Mouse (Mus musculus): Measurements from ENCODE around the gene G3bp1. TPM values are rescaled to one million over a fixed set of nuclear protein-coding genes. Genes with fewer than 3 reads are reported as not detected.

The G3bp1 gene
- total and polyA plus RNA-seq, 2 experiments from 2014 or later: 50.4 to 72.0 TPM

GRCm38 (mm10) chr11:55450311-55450710, 19.2 kb upstream of the G3bp1 start:
- Histone ChIP-seq H3K4me2 (ENCODE audit: low read depth, low read length) (no peak overlapping the region), H3K4me3 (ENCODE audit: low read length) (no peak overlapping the region), H3K9me3 (ENCODE audit: low read length) (no peaks in the 10 kb centered on the region), H3K27ac (no peak overlapping the region; the same call in 1 of the 2 replicates), H3K4me1 (ENCODE audit: insufficient read depth, low read length) (no peaks in the 10 kb centered on the region), H3K36me3 (ENCODE audit: insufficient read depth, low read length) (0 out of 2 replicates have a peak, but pooled peaks cover 3% of the 10 kb centered on the region), H3K27me3 (ENCODE audit: insufficient read depth, low read length) (no peaks in the 10 kb centered on the region), H3K9ac (replicated peaks; ENCODE audit: low read length) (0 out of 2 replicates have a peak overlapping the region, but pooled peaks have one; percentile 17)
- ATAC-seq: no peak
- DNase-seq (ENCODE audit: low spot score): no peak
- 74% methylated on average over 4 of the region's 4 CpGs for WGBS
- TF ChIP-seq CTCF (IDR thresholded peaks at IDR 0.05; ENCODE audit: low read depth): no peak

DNA sequence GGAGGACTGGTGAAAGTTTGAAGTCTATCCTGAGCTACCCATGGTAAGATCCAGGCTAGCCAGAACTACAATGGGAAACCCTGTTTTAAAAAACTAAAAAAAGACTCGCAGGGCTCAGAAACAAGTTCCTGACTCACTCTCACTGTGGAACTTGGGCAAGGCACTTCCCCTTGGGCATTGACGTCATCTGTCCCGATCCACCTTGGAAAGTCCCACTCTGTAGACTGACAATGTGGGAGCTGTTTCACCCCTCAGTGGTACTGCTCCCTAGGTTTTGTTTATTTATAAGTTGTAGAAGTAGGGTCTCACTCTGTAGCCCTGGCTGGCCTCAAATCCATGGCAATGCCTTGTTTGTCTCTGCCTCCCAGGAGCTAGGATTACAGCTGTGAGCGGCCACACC, 15.8 kb upstream of the G3bp1 start:
- ATAC-seq: no peak
- DNase-seq (ENCODE audit: low spot score): no peak
- Histone ChIP-seq H3K27ac (no peak overlapping the region), H3K9me3 (ENCODE audit: low read length) (no peaks in the 10 kb centered on the region), H3K4me2 (ENCODE audit: low read depth, low read length) (no peak overlapping the region), H3K9ac (replicated peaks; ENCODE audit: low read length) (no peak overlapping the region), H3K36me3 (ENCODE audit: insufficient read depth, low read length) (0 out of 2 replicates have a peak, but pooled peaks cover 3% of the 10 kb centered on the region), H3K4me1 (ENCODE audit: insufficient read depth, low read length) (no peaks in the 10 kb centered on the region), H3K27me3 (ENCODE audit: insufficient read depth, low read length) (no peaks in the 10 kb centered on the region), H3K4me3 (ENCODE audit: low read length) (no peak overlapping the region)
- no peak for TF ChIP-seq CTCF (IDR thresholded peaks at IDR 0.05; ENCODE audit: low read depth)
- WGBS: 92% methylated on average over 4 of the region's 4 CpGs

DNA sequence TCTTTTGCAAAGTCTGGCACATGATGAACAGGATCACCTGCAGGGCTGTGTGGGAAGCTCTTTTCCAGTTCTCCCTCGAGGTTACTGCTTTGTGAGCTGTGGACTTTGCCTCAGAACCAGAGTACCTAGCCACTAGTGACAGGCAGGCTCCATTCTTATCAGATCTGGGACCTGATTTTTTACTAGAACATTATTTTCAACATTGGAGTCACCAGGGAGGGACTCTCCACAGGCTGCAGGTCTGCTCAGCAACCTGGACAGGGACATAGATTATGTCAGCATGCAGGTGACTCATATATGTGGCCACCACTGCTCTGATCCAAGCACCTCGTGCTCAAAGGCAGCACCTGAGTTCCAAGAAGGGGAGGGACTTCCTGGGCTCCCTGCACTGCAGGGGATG, 14.3 kb upstream of the G3bp1 start:
- Histone ChIP-seq H3K27ac (no peak overlapping the region), H3K27me3 (ENCODE audit: insufficient read depth, low read length) (no peaks in the 10 kb centered on the region), H3K9me3 (ENCODE audit: low read length) (no peaks in the 10 kb centered on the region), H3K9ac (replicated peaks; ENCODE audit: low read length) (no peak overlapping the region), H3K4me1 (ENCODE audit: insufficient read depth, low read length) (peaks cover 8% of the 10 kb centered on the region), H3K4me3 (ENCODE audit: low read length) (no peak overlapping the region), H3K4me2 (ENCODE audit: low read depth, low read length) (no peak overlapping the region), H3K36me3 (ENCODE audit: insufficient read depth, low read length) (0 out of 2 replicates have a peak, but pooled peaks cover 3% of the 10 kb centered on the region)
- DNase-seq (ENCODE audit: low spot score) (no peak), ATAC-seq (no peak)
- 75% methylated on average over 2 of the region's 2 CpGs for WGBS
- no peak for TF ChIP-seq CTCF (IDR thresholded peaks at IDR 0.05; ENCODE audit: low read depth)

- Histone ChIP-seq H3K27ac (no peak overlapping the region), H3K4me2 (ENCODE audit: low read depth, low read length) (no peak overlapping the region), H3K4me3 (ENCODE audit: low read length) (no peak overlapping the region), H3K36me3 (ENCODE audit: insufficient read depth, low read length) (no peaks in the 10 kb centered on the region), H3K27me3 (ENCODE audit: insufficient read depth, low read length) (no peaks in the 10 kb centered on the region), H3K4me1 (ENCODE audit: insufficient read depth, low read length) (peaks cover 14% of the 10 kb centered on the region), H3K9ac (replicated peaks; ENCODE audit: low read length) (no peak overlapping the region), H3K9me3 (ENCODE audit: low read length) (no peaks in the 10 kb centered on the region)
- no peak for TF ChIP-seq CTCF (IDR thresholded peaks at IDR 0.05; ENCODE audit: low read depth)
- 49% methylated on average over 4 of the region's 4 CpGs for WGBS
- no peak for ATAC-seq
- no peak for DNase-seq (ENCODE audit: low spot score)
These were observed 11.0 kb upstream of the G3bp1 start for GRCm38 (mm10) chr11:55458501-55458900.

- H3K27ac ChIP-seq: peak overlapping the region; percentile 37; the same call in 1 of the 2 replicates
- 44% methylated on average over 3 of the region's 3 CpGs for WGBS
- H3K4me1 ChIP-seq (ENCODE audit: insufficient read depth, low read length): peaks cover 14% of the 10 kb centered on the region
- H3K9ac ChIP-seq (replicated peaks; ENCODE audit: low read length): peak overlapping the region; percentile 63
- H3K27me3 ChIP-seq (ENCODE audit: insufficient read depth, low read length): no peaks in the 10 kb centered on the region
- no peak for TF ChIP-seq CTCF (IDR thresholded peaks at IDR 0.05; ENCODE audit: low read depth)
- peak overlapping the region; percentile 100 for H3K4me2 ChIP-seq (ENCODE audit: low read depth, low read length)
- no peaks in the 10 kb centered on the region for H3K9me3 ChIP-seq (ENCODE audit: low read length)
- H3K36me3 ChIP-seq (ENCODE audit: insufficient read depth, low read length): no peaks in the 10 kb centered on the region
- DNase-seq (ENCODE audit: low spot score): no peak
- no peak for ATAC-seq
- H3K4me3 ChIP-seq (ENCODE audit: low read length): peak overlapping the region; percentile 69
These were observed 9.5 kb upstream of the G3bp1 start for GRCm38 (mm10) chr11:55459850-55460558.

DNA sequence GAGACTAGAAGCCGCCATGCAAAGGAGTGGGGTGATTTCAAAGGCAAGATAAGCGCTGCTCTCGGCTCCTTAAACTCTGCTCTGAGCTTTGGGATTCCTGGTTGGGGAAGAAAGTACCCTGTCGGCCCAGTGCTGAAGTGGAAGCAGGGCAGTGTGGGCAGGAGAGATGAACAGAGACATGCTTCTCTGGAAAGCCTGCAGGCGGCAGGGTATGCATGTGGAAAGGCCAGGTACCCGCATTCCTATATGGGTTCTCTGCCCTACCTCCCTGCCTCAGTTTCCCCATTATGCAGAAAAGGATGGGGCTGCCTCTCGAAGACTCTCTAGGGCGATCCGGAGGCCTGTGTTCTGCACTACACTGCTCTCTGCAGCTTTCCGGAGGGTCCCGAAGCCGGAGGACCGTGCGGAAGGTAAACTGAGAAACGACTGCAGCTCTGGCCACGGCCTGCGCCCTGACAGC, 8.9 kb upstream of the G3bp1 start:
- H3K4me1 ChIP-seq (ENCODE audit: insufficient read depth, low read length): peaks cover 14% of the 10 kb centered on the region
- peak overlapping the region; percentile 100 for H3K4me2 ChIP-seq (ENCODE audit: low read depth, low read length)
- H3K27ac ChIP-seq: peak overlapping the region; percentile 37
- TF ChIP-seq CTCF (IDR thresholded peaks at IDR 0.05; ENCODE audit: low read depth): peak; percentile 41
- H3K9ac ChIP-seq (replicated peaks; ENCODE audit: low read length): peak overlapping the region; percentile 63
- no peaks in the 10 kb centered on the region for H3K36me3 ChIP-seq (ENCODE audit: insufficient read depth, low read length)
- peak; percentile 25 for DNase-seq (ENCODE audit: low spot score)
- H3K4me3 ChIP-seq (ENCODE audit: low read length): peak overlapping the region; percentile 69
- ATAC-seq: peak; percentile 71
- H3K9me3 ChIP-seq (ENCODE audit: low read length): no peaks in the 10 kb centered on the region
- under 1% methylated on average over 17 of the region's 17 CpGs for WGBS
- no peaks in the 10 kb centered on the region for H3K27me3 ChIP-seq (ENCODE audit: insufficient read depth, low read length)

Data from hindbrain, postnatal 0 days (tissue).